Mouse (Mus musculus) lung, embryonic 16.5 days (tissue): Measurements from ENCODE around the gene Zfp580. TPM values are rescaled to one million over a fixed set of nuclear protein-coding genes. Genes with fewer than 3 reads are reported as not detected.
A peak's percentile ranks its signal among the peaks of the same experiment; 100 is the strongest.
"Not testable (repeated sequence)": the region's sequence is repeated elsewhere in the genome, so short reads cannot be mapped to it uniquely, and the experiment has no call there.

ENCODE experiments used
- ATAC-seq: fragments of 200-750 bp; cut with Nextera tagmentation; 2 replicates; pipeline ENCODE4 v1.8.0; 2017; ENCODE audit warnings: low read depth, mild to moderate bottlenecking, moderate library complexity
- H3K27ac ChIP-seq: fragments of 300-500 bp; sonication (generic); 2 replicates; pipeline ENCODE4 v1.5.1; 2014; ENCODE audit warnings: mild to moderate bottlenecking, control low read depth, low read length
- H3K27me3 ChIP-seq: fragments of 300-500 bp; sonication (generic); 2 replicates; pipeline ENCODE4 v1.6.1; 2014; ENCODE audit warnings: low read depth, low read length, mixed read lengths; ENCODE audit not compliant: control insufficient read depth, insufficient read depth
- H3K36me3 ChIP-seq: fragments of 300-500 bp; sonication (generic); 2 replicates; pipeline ENCODE4 v1.6.1; 2014; ENCODE audit warnings: low read length; ENCODE audit not compliant: control insufficient read depth, insufficient read depth
- H3K4me1 ChIP-seq: fragments of 300-500 bp; sonication (generic); replicated peaks from 2 replicates; pipeline ENCODE4 v1.6.1; 2014; ENCODE audit warnings: low read length, mixed read lengths; ENCODE audit not compliant: control insufficient read depth, insufficient read depth
- H3K4me2 ChIP-seq: fragments of 300-500 bp; sonication (generic); 2 replicates; pipeline ENCODE4 v1.6.1; 2014; ENCODE audit warnings: low read depth, low read length, control low read depth
- H3K4me3 ChIP-seq: fragments of 300-500 bp; sonication (generic); 2 replicates; pipeline ENCODE4 v1.5.1; 2014; ENCODE audit warnings: mild to moderate bottlenecking, low read length, control low read depth
- H3K9ac ChIP-seq: fragments of 300-500 bp; sonication (generic); 2 replicates; pipeline ENCODE4 v1.6.1; 2014; ENCODE audit warnings: low read length, control low read depth
- H3K9me3 ChIP-seq: fragments of 300-500 bp; sonication (generic); 2 replicates; pipeline ENCODE4 v1.6.1; 2016; ENCODE audit warnings: low read length; ENCODE audit not compliant: control insufficient read depth
- WGBS: fragments of 180-500 bp; shearing (Covaris S2); extraction: QIAGEN DNeasy Blood & Tissue Kit; methylation state at CpG from one replicate; pipeline ENCODE4 v1.1.7; 2014; 5-methylcytosine and 5-hydroxymethylcytosine counted together
- polyA plus RNA-seq: library from polyadenylated mRNA; unstranded; fragments of >200 nt; fragmentation: Nextera tagmentation; extraction: Ambion mirVana; gene quantifications from 2 replicates; pipeline ENCODE4 v1.2.1, GENCODE M21; 2015

The Zfp580 gene
- polyA plus RNA-seq, 1 experiment from 2014 or later: 27.0 TPM

- Histone ChIP-seq H3K9me3 (no peaks in the 10 kb centered on the region), H3K27me3 (no peaks in the 10 kb centered on the region), H3K4me3 (no peak overlapping the region), H3K4me1 (peaks cover 10% of the 10 kb centered on the region), H3K9ac (no peak overlapping the region), H3K4me2 (no peak overlapping the region), H3K27ac (no peak overlapping the region), H3K36me3 (peaks cover 41% of the 10 kb centered on the region)
- ATAC-seq: no peak
- 75% methylated on average over 2 of the region's 2 CpGs for WGBS
Measured at GRCm38 (mm10) chr7:5076931-5077330, 25.6 kb downstream of the Zfp580 start.

GRCm38 (mm10) chr7:5079365-5080009 lies 28.1 kb downstream of the Zfp580 start:
- not testable (repeated sequence) for H3K9me3 ChIP-seq, H3K27me3 ChIP-seq
- Histone ChIP-seq H3K4me3 (peak overlapping the region; percentile 97), H3K27ac (peak overlapping the region; percentile 94), H3K9ac (peak overlapping the region; percentile 99), H3K36me3 (peaks cover 38% of the 10 kb centered on the region), H3K4me1 (peaks cover 17% of the 10 kb centered on the region), H3K4me2 (peak overlapping the region; percentile 84)
- ATAC-seq: peak; percentile 29
- 29% methylated on average over 9 of the region's 13 CpGs for WGBS

DNA sequence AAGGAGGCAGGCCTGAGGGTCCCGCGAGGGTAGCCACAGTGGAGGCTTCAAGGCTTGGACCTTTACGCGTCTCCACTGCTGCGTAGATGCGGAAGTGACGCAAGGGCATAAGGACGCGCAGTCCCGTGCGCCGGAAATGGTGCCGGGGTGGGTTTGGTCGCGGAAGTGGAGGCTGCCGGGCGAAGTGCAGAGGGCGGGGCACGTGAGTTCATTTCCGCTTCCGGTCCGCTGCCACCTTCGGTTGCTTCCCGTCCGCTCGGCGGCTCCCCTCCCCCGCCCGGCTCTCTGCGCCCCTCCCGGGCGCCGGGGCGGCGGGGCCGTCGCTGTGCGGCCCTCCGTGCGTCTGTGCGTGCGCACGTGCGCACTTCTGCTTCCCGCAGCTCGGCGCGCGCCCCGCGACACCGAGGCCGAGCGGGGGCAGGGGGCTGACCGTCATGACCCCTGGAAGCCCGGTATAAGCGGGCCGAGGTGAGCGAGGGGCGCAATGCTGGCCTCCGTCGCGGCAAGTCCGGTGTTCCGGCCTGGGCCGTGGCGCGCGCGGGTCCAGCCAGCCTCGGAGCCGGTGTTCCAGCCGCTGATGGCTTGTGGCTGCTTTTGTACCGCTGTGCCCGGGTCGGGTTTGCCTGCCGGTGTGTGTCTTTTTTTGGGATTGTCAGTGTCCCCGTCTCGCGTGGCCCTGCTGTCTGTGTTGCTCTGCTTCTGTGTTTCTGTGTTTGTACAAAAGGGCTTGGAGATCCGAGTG lies 28.8 kb downstream of the Zfp580 start, which contains the start of gene Epn1:
TSS of gene Epn1 (plus strand) at position 226 of the 742 bp plus-strand sequence.
- WGBS: under 1% methylated on average over 77 of the region's 81 CpGs
- Histone ChIP-seq H3K9me3 (no peaks in the 10 kb centered on the region), H3K4me1 (peaks cover 17% of the 10 kb centered on the region), H3K36me3 (peaks cover 31% of the 10 kb centered on the region), H3K9ac (peak within 1 kb of the TSS; percentile 99), H3K4me2 (peak within 1 kb of the TSS; percentile 84), H3K4me3 (peak within 1 kb of the TSS; percentile 97), H3K27me3 (no peaks in the 10 kb centered on the region), H3K27ac (peak within 1 kb of the TSS; percentile 94)
- ATAC-seq: peak; percentile 97

DNA sequence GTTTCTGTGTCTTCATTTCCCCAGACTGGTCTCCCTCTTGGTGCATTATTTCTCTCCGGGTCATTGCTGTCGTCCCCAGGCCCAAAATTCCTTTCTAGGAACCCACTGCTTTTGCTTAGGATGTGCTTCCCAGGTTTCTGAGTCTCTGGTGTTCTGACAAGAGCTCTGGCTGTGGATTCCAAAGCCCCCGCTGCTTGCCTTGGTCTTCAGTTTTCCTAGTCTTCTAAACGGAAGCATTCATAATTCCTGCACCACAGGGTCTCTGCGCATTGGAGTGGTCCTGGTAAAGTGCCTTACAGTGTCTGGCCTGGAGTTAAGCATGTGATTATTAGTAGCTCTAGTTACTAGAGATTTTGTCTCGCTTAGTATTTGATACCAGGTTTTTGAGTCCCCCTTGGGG lies 29.5 kb downstream of the Zfp580 start:
- Histone ChIP-seq H3K27ac (peak overlapping the region; percentile 94), H3K4me1 (peaks cover 17% of the 10 kb centered on the region), H3K4me2 (peak overlapping the region; percentile 84), H3K4me3 (peak overlapping the region; percentile 97), H3K36me3 (peaks cover 32% of the 10 kb centered on the region), H3K9ac (peak overlapping the region; percentile 99), H3K27me3 (no peaks in the 10 kb centered on the region), H3K9me3 (no peaks in the 10 kb centered on the region)
- no peak for ATAC-seq
- 8% methylated on average over 6 of the region's 6 CpGs for WGBS

DNA sequence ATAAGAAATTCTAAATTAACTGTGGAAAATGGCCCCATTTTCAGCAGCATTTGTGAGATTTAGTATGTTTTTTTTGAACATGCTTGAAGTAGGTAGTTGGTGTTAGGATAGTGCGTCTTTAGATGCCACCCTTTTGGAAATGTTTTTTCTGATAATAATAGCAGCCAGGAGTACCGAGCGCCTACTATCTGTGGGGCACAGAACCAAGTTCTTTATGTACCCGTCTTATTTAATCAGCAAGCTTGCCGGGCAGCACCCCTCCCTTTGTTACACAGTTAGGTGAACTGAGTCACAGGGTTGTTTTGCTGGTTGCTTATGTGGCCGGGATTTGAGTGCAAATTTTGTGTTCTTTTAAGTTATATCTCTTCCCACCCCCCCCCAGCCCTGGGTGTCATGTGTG lies 29.9 kb downstream of the Zfp580 start:
- Histone ChIP-seq H3K9ac (peak overlapping the region; percentile 99), H3K4me1 (peaks cover 17% of the 10 kb centered on the region), H3K9me3 (no peaks in the 10 kb centered on the region), H3K4me3 (peak overlapping the region; percentile 97), H3K4me2 (peak overlapping the region; percentile 84), H3K27ac (no peak overlapping the region), H3K36me3 (peaks cover 29% of the 10 kb centered on the region), H3K27me3 (no peaks in the 10 kb centered on the region)
- no peak for ATAC-seq
- WGBS: 60% methylated on average over 6 of the region's 6 CpGs

DNA sequence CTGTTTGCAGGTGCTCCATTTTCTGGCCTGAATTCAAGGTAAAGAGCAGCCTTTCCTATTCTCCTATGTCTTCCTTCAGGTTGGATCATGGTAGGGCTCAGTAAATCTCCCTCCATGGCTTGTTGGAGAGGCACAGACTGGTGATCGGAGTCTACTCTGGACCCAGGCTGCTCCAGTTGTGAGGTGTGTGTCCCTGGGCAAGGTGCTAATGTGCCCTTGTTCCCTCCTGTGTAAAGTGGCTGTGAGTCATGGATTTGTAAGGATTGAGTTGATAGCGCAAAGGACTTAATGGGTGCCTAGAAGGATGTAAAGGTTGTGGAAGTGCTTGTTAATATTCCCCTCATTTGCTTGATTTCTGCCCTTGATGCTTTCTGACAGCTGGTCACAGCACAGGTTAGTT lies 30.6 kb downstream of the Zfp580 start:
- H3K36me3 ChIP-seq: peaks cover 24% of the 10 kb centered on the region
- H3K9me3 ChIP-seq: no peaks in the 10 kb centered on the region
- H3K9ac ChIP-seq: 0 out of 2 replicates have a peak overlapping the region, but pooled peaks have one; percentile 42
- no peak overlapping the region for H3K4me3 ChIP-seq
- H3K27ac ChIP-seq: no peak overlapping the region
- H3K4me1 ChIP-seq: peaks cover 17% of the 10 kb centered on the region
- no peaks in the 10 kb centered on the region for H3K27me3 ChIP-seq
- no peak for ATAC-seq
- H3K4me2 ChIP-seq: peak overlapping the region; percentile 84; the same call in 1 of the 2 replicates
- WGBS: 94% methylated on average over 2 of the region's 2 CpGs

DNA sequence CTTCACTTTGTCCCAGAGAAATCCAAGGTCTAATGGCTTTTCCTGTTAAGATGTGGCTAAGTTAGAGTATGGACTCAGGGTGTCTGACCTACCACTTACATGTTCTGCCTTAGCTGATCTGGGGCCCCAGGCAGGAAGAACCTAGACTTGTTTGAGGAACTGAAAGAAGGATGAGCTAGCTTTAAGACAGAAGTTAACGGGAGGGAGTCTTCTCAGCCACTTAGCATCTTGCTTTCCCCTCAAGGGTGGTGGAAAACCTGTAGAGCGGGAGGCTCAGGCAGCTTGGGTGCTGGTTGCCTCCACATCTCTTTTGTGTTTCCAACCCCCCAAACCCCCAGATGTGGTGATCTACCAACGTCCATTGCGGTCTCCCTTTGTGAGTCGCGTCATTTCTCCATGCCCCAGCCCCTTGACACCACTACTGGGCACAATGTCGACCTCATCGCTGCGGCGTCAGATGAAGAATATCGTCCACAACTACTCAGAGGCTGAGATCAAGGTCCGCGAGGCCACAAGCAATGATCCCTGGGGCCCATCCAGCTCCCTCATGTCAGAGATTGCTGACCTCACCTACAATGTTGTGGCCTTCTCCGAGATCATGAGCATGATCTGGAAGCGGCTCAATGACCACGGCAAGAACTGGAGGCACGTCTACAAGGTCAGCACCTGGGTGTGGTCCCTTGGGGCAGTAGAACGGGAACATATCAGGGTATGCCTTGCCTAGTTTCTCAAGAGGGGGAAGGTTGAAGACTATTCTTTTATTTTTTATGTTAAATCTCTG lies 32.2 kb downstream of the Zfp580 start:
- H3K27me3 ChIP-seq: no peaks in the 10 kb centered on the region
- H3K4me3 ChIP-seq: no peak overlapping the region
- ATAC-seq: no peak
- H3K9me3 ChIP-seq: no peaks in the 10 kb centered on the region
- no peak overlapping the region for H3K4me2 ChIP-seq
- H3K36me3 ChIP-seq: peaks cover 15% of the 10 kb centered on the region; the same call in 1 of the 2 replicates
- H3K27ac ChIP-seq: no peak overlapping the region
- no peak overlapping the region for H3K9ac ChIP-seq
- H3K4me1 ChIP-seq: peaks cover 17% of the 10 kb centered on the region
- 90% methylated on average over 18 of the region's 18 CpGs for WGBS

DNA sequence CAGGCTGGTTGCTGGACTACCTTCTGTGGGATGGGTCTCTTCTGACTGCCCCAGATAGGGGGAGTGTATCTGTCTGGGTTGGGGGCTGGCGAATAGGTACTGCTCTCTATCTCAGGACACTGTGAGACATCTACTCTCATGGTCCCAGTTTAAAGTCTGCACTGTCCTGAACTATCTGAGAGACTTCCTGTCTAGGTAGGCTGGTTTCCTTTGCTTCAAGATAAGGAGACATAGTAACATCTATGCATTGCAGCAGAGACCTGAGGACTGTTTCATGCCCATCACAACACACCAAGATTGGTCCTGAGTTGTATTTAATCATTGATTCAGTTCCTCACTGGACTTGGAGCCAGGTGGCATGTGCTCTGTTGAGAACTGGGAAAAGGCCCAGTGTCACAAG lies 34.2 kb downstream of the Zfp580 start:
- no peaks in the 10 kb centered on the region for H3K27me3 ChIP-seq
- H3K4me1 ChIP-seq: peaks cover 17% of the 10 kb centered on the region
- H3K9ac ChIP-seq: no peak overlapping the region
- no peak overlapping the region for H3K4me3 ChIP-seq
- ATAC-seq: no peak
- no peaks in the 10 kb centered on the region for H3K9me3 ChIP-seq
- H3K4me2 ChIP-seq: no peak overlapping the region
- 93% methylated on average over 1 of the region's 1 CpGs for WGBS
- H3K27ac ChIP-seq: no peak overlapping the region
- peaks cover 20% of the 10 kb centered on the region for H3K36me3 ChIP-seq

- ATAC-seq: no peak
- no peak overlapping the region for H3K27ac ChIP-seq
- H3K9ac ChIP-seq: no peak overlapping the region
- no peak overlapping the region for H3K4me3 ChIP-seq
- peaks cover 6% of the 10 kb centered on the region for H3K4me1 ChIP-seq
- no peak overlapping the region for H3K4me2 ChIP-seq
- peaks cover 28% of the 10 kb centered on the region for H3K36me3 ChIP-seq
- H3K9me3 ChIP-seq: no peaks in the 10 kb centered on the region
- no peaks in the 10 kb centered on the region for H3K27me3 ChIP-seq
- WGBS: 86% methylated on average over 5 of the region's 5 CpGs
Measured at GRCm38 (mm10) chr7:5086921-5087440, 35.6 kb downstream of the Zfp580 start.
